Mouse (Mus musculus) MEL (cell line): ENCODE data around the gene Olfr429. TPM values are rescaled to one million over a fixed set of nuclear protein-coding genes. Genes with fewer than 3 reads are reported as not detected.

Experiments used
- DNase-seq: peaks from one replicate; pipeline ENCODE4 v3.0.0; 2011; ENCODE audit warnings: low read depth, low spot score
- H3K27ac ChIP-seq: 2 replicates; pipeline ENCODE4 v1.5.1; 2012; ENCODE audit warnings: low read depth, mild to moderate bottlenecking, control low read depth, low read length, moderate library complexity; ENCODE audit not compliant: control insufficient read depth
- H3K27me3 ChIP-seq, 2 experiments: fragments of 150-350 bp in 1 of 2; sonication (generic) in 1 of 2; 2 replicates each; pipeline ENCODE4 v1.6.1; 2012; ENCODE audit warnings: low read length in 2 of 2, mild to moderate bottlenecking in 2 of 2, improper control_type of control experiment in 1 of 2, moderate library complexity in 1 of 2; ENCODE audit not compliant: insufficient read depth in 2 of 2, control insufficient read depth in 1 of 2
- H3K36me3 ChIP-seq, 2 experiments: 2 replicates each; pipeline ENCODE4 v1.6.1; 2012 to 2014; ENCODE audit warnings: low read length in 2 of 2, improper control_type of control experiment in 1 of 2, inconsistent platforms in 1 of 2, mild to moderate bottlenecking in 1 of 2; ENCODE audit not compliant: insufficient read depth in 2 of 2, control insufficient read depth in 1 of 2
- H3K4me1 ChIP-seq, 2 experiments: fragments of 150-350 bp in 1 of 2; sonication (generic) in 1 of 2; 2 replicates each; pipeline ENCODE4 v1.6.1; 2012; ENCODE audit warnings: low read length in 2 of 2, improper control_type of control experiment in 1 of 2, mild to moderate bottlenecking in 1 of 2; ENCODE audit not compliant: insufficient read depth in 2 of 2, control insufficient read depth in 1 of 2
- H3K4me3 ChIP-seq, 2 experiments: fragments of 150-350 bp in 1 of 2; sonication (generic) in 1 of 2; 2 replicates each; pipeline ENCODE4 v1.5.1; 2012; ENCODE audit warnings: low read depth in 2 of 2, low read length in 2 of 2, mild to moderate bottlenecking in 2 of 2, moderate library complexity in 2 of 2, control low read depth in 1 of 2, improper control_type of control experiment in 1 of 2; ENCODE audit not compliant: control insufficient read depth in 1 of 2, insufficient read depth in 1 of 2
- H3K79me2 ChIP-seq: 2 replicates; pipeline ENCODE4 v1.6.1; 2012; ENCODE audit warnings: mild to moderate bottlenecking, low read length, moderate library complexity; ENCODE audit not compliant: control insufficient read depth, poor library complexity, insufficient read depth
- H3K9ac ChIP-seq: 2 replicates; pipeline ENCODE4 v1.6.1; 2012; ENCODE audit warnings: low read depth, mild to moderate bottlenecking, control low read depth, low read length, moderate library complexity; ENCODE audit not compliant: control insufficient read depth, poor library complexity, severe bottlenecking
- H3K9me3 ChIP-seq: fragments of 150-350 bp; sonication (generic); replicated peaks from 2 replicates; pipeline ENCODE4 v1.6.1; 2012; ENCODE audit warnings: mild to moderate bottlenecking, low read length, improper control_type of control experiment, moderate library complexity; ENCODE audit not compliant: insufficient read depth
- CHD1 ChIP-seq: IDR thresholded peaks from 2 replicates; pipeline ENCODE4 v1.6.1; 2012; ENCODE audit warnings: low read depth, mild to moderate bottlenecking, inconsistent platforms, low read length, improper control_type of control experiment
- CHD2 ChIP-seq: IDR thresholded peaks from 2 replicates; pipeline ENCODE4 v1.6.1; 2011; ENCODE audit warnings: low read length, improper control_type of control experiment
- E2F4 ChIP-seq: IDR thresholded peaks from 2 replicates; pipeline ENCODE4 v1.6.1; 2011; ENCODE audit warnings: low read depth, low read length, improper control_type of control experiment, borderline replicate concordance
- ELF1 ChIP-seq: IDR thresholded peaks from 2 replicates; pipeline ENCODE4 v1.6.1; 2014; ENCODE audit warnings: low read depth, mild to moderate bottlenecking, inconsistent platforms, low read length, improper control_type of control experiment, moderate library complexity
- ETS1 ChIP-seq: IDR thresholded peaks from 2 replicates; pipeline ENCODE4 v1.6.1; 2012; ENCODE audit warnings: low read depth, mild to moderate bottlenecking, inconsistent platforms, low read length, improper control_type of control experiment, moderate library complexity
- GATA1 ChIP-seq: IDR thresholded peaks from 2 replicates; pipeline ENCODE4 v1.6.1; 2011; ENCODE audit warnings: low read depth, low read length, improper control_type of control experiment
- JUND ChIP-seq: IDR thresholded peaks from 2 replicates; pipeline ENCODE4 v1.6.1; 2011; ENCODE audit warnings: low read depth, mild to moderate bottlenecking, improper control_type of control experiment, low read length
- KAT2A ChIP-seq: conservative IDR thresholded peaks from 2 replicates; pipeline ENCODE4 v1.6.1; 2012; ENCODE audit warnings: low read depth, low read length, improper control_type of control experiment, inconsistent platforms
- MAFK ChIP-seq: IDR thresholded peaks from 2 replicates; pipeline ENCODE4 v1.6.1; 2011; ENCODE audit warnings: low read depth, mild to moderate bottlenecking, low read length, improper control_type of control experiment, borderline replicate concordance
- MXI1 ChIP-seq: IDR thresholded peaks from 2 replicates; pipeline ENCODE4 v1.6.1; 2011; ENCODE audit warnings: mild to moderate bottlenecking, low read depth, low read length, improper control_type of control experiment
- MYB ChIP-seq: IDR thresholded peaks from 2 replicates; pipeline ENCODE4 v1.6.1; 2011; ENCODE audit warnings: mild to moderate bottlenecking, low read depth, low read length, improper control_type of control experiment
- MYC ChIP-seq: IDR thresholded peaks from 2 replicates; pipeline ENCODE4 v1.6.1; 2011; ENCODE audit warnings: low read depth, mild to moderate bottlenecking, low read length, improper control_type of control experiment, moderate library complexity
- NELFE ChIP-seq: IDR thresholded peaks from 2 replicates; pipeline ENCODE4 v1.6.1; 2011; ENCODE audit warnings: low read depth, low read length, improper control_type of control experiment
- POLR2AphosphoS2 ChIP-seq: IDR thresholded peaks from 2 replicates; pipeline ENCODE4 v1.6.1; 2011; ENCODE audit warnings: low read length, improper control_type of control experiment
- POLR2AphosphoS5 ChIP-seq: IDR thresholded peaks from 2 replicates; pipeline ENCODE4 v1.6.1; 2012; ENCODE audit warnings: low read depth, borderline replicate concordance, mild to moderate bottlenecking, inconsistent platforms, low read length, moderate library complexity, mixed read lengths
- RAD21 ChIP-seq: IDR thresholded peaks from 2 replicates; pipeline ENCODE4 v1.6.1; 2011; ENCODE audit warnings: mild to moderate bottlenecking, low read depth, low read length, improper control_type of control experiment
- RCOR1 ChIP-seq: IDR thresholded peaks from 2 replicates; pipeline ENCODE4 v1.6.1; 2012; ENCODE audit warnings: low read depth, mild to moderate bottlenecking, inconsistent platforms, low read length, improper control_type of control experiment
- SMC3 ChIP-seq: IDR thresholded peaks from 2 replicates; pipeline ENCODE4 v1.6.1; 2011; ENCODE audit warnings: low read depth, low read length, improper control_type of control experiment
- UBTF ChIP-seq: IDR thresholded peaks from 2 replicates; pipeline ENCODE4 v1.6.1; 2012; ENCODE audit warnings: low read depth, mild to moderate bottlenecking, inconsistent platforms, low read length, improper control_type of control experiment, moderate library complexity, borderline replicate concordance; ENCODE audit not compliant: insufficient read depth
- USF1 ChIP-seq: IDR thresholded peaks from 2 replicates; pipeline ENCODE4 v1.6.1; 2014; ENCODE audit warnings: low read depth, mild to moderate bottlenecking, inconsistent platforms, low read length, improper control_type of control experiment, moderate library complexity
- USF2 ChIP-seq, 2 experiments: IDR thresholded peaks; 2 replicates each; pipeline ENCODE4 v1.6.1; 2011 to 2012; ENCODE audit warnings: improper control_type of control experiment in 2 of 2, low read length in 2 of 2, borderline replicate concordance in 1 of 2, inconsistent platforms in 1 of 2, low read depth in 1 of 2, mild to moderate bottlenecking in 1 of 2; ENCODE audit not compliant: insufficient read depth in 1 of 2
- ZKSCAN1 ChIP-seq: IDR thresholded peaks from 2 replicates; pipeline ENCODE4 v1.6.1; 2012; ENCODE audit warnings: low read depth, mild to moderate bottlenecking, inconsistent platforms, low read length, improper control_type of control experiment, moderate library complexity
- ZNF384 ChIP-seq: IDR thresholded peaks from 2 replicates; pipeline ENCODE4 v1.6.1; 2012; ENCODE audit warnings: low read depth, mild to moderate bottlenecking, inconsistent platforms, low read length, improper control_type of control experiment
- polyA plus RNA-seq, 2 experiments: library from polyadenylated mRNA; stranded (reverse) in 1 of 2; unstranded in 1 of 2; fragments of >175 nt in 1 of 2; fragments of >200 nt in 1 of 2; gene quantifications; 2 replicates each; pipeline versions ENCODE4 v1.2.1 to v1.2.4; 2012; ENCODE audit warnings: low replicate concordance in 2 of 2, low read depth in 1 of 2; ENCODE audit not compliant: insufficient read length in 2 of 2, insufficient read depth in 1 of 2, missing spikeins in 1 of 2
- total RNA-seq: library from RNA; depleted of rRNA; stranded (reverse); fragments of 300-350 nt; gene quantifications from 2 replicates; pipeline ENCODE4 v1.2.3, GENCODE M21; 2012

Gene Olfr429
- total and polyA plus RNA-seq, 3 experiments = not detected

DNA sequence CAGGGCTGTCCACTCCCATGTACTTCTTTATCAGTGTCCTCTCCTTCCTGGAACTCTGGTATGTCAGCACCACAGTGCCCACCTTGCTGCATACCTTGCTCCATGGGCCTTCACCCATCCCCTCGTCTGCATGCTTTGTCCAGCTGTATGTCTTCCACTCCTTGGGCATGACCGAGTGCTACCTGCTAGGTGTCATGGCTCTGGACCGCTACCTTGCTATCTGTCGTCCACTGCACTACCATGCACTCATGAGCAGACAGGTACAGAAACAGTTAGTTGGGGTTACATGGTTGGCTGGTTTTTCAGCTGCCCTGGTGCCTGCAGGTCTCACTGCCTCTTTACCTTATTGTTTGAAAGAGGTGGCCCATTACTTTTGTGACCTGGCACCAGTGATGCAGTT lies 33.6 kb upstream of the Olfr429 start:
- DNase-seq = no peak
- Histone ChIP-seq H3K4me1 (no peaks in the 10 kb centered on the region), H3K27ac (no peak overlapping the region), H3K9ac (no peak overlapping the region), H3K4me3 (no peak overlapping the region), H3K27me3 (no peaks in the 10 kb centered on the region), H3K36me3 (no peaks in the 10 kb centered on the region), H3K9me3 (no peaks in the 10 kb centered on the region), H3K79me2 (no peaks in the 10 kb centered on the region)
- TF ChIP-seq RAD21 = no peak

DNA sequence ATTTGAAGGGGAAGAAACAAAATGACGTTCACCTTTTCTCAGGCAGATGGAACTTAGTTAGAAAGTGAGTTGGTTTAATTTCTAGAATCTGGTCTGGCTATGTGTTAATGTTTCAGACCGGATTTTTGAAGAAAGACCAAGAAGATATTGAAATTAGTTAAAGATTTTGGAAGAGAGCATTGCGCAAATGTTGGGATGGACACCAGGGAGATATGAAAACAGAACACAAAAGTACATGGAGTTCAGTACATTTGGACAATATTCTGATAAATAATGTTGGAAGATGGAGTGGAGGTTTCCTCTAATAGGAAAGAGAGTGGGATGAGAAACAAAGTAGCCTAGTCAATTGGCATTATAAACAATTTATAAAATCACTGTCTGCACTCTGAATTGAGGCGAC lies 32.6 kb upstream of the Olfr429 start:
- Histone ChIP-seq H3K27ac (no peak overlapping the region), H3K9ac (no peak overlapping the region), H3K4me3 (no peak overlapping the region), H3K79me2 (no peaks in the 10 kb centered on the region), H3K36me3 (no peaks in the 10 kb centered on the region), H3K27me3 (no peaks in the 10 kb centered on the region), H3K4me1 (no peaks in the 10 kb centered on the region), H3K9me3 (no peaks in the 10 kb centered on the region)
- DNase-seq = no peak
- TF ChIP-seq USF2 (IDR thresholded peaks at IDR 0.05; ENCODE audit: borderline replicate concordance in 1 of 2, insufficient read depth in 1 of 2, low read depth in 1 of 2, low read length in 2 of 2) = no peak
- TF ChIP-seq UBTF = no peak
- no peak for TF ChIP-seq KAT2A
- TF ChIP-seq CHD1 = no peak
- TF ChIP-seq MAFK = no peak
- TF ChIP-seq POLR2AphosphoS2 = no peak
- no peak for TF ChIP-seq ZNF384
- no peak for TF ChIP-seq SMC3
- TF ChIP-seq JUND = no peak
- TF ChIP-seq MXI1 = no peak
- TF ChIP-seq POLR2AphosphoS5 = no peak
- no peak for TF ChIP-seq E2F4

DNA sequence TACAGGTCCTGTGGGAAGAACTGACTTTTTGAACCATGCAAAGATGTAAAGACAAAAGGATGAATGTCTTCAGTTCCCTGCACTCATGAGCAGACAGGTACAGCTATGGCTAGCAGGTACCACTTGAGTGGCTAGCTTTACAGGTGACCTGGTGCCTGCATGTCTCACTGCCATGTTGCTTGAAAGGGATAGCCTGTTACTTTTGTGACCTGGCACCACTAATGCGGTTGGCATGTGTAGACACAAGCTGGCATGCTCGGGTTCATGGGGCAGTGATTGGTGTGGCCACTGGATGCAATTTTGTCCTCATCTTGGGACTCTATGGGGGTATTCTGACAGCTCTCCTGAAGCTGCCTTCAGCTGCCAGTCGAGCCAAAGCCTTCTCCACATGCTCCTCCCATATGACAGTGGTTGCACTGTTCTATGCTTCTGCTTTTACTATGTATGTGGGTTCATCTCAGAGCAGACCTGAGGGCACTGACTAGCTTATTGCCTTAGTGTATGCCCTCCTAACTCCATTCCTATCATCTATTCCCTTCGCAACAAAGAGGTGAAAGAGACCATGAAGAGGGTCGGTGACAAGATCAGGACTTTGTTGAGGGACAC lies 32.1 kb upstream of the Olfr429 start:
- no peaks in the 10 kb centered on the region for H3K79me2 ChIP-seq
- no peak for TF ChIP-seq ELF1
- TF ChIP-seq SMC3 = no peak
- TF ChIP-seq NELFE = no peak
- no peak for TF ChIP-seq CHD2
- no peak for TF ChIP-seq GATA1
- TF ChIP-seq MXI1 = no peak
- no peak for TF ChIP-seq MYC
- no peak for TF ChIP-seq USF1
- no peak for TF ChIP-seq E2F4
- no peak for TF ChIP-seq RCOR1
- TF ChIP-seq ETS1 = no peak
- TF ChIP-seq ZKSCAN1 = no peak
- TF ChIP-seq MYB = no peak
- TF ChIP-seq JUND = no peak
- no peaks in the 10 kb centered on the region for H3K9me3 ChIP-seq
- H3K4me1 ChIP-seq = no peaks in the 10 kb centered on the region
- no peaks in the 10 kb centered on the region for H3K27me3 ChIP-seq
- no peak overlapping the region for H3K9ac ChIP-seq
- no peaks in the 10 kb centered on the region for H3K36me3 ChIP-seq
- no peak overlapping the region for H3K4me3 ChIP-seq
- no peak overlapping the region for H3K27ac ChIP-seq
- no peak for DNase-seq
